ENCODE assay signal across 10 mouse cellular contexts in the genomic region with DNA sequence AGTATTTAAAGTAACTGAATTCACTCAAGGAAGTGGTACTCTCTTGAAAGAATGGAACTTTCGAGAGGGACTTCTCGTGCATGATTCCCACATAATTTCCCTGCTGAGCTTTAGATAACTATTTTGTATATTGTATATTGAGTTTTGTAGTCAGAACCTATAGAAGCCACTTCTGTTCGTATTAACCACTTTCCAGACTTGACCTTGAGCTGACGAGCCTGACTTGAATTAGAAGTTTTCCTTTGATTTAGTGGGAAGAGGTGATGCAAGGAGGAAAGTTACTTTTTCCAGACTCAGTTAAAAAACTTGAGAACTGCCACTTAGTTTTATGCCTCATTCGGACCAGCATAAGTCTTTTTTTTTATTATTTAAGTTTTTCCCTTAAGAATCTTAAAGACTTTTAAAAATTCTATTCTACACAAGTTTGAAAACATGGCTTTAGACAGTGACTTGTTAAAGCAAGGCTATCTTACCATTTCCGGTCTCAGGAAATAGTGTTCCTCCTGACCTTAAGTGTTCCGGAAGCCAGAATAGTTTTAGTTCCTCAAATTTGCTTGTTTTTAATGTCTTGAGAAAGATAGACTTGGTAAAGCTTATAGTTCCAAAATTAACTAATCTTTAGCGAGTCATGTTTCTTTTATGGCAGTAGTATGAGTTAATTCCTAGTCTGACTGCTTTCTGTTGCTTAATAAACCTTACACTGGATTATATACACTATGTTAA. TPM values are rescaled to one million over a fixed set of nuclear protein-coding genes. Genes with fewer than 3 reads are reported as not detected.
A peak's percentile ranks its signal among the peaks of the same experiment; 100 is the strongest.
DNase-seq lines count a peak whose midpoint lies in the region; ATAC-seq and TF ChIP-seq lines count a peak whose summit lies in the region.
"Had no signal": no experiment of that assay in that cellular context is flagged by ENCODE, and none has a peak within 500 bp of the region (broad histone marks: within the 10 kb centered on the region; RNA-seq: fewer than 3 reads in every experiment).

No protein-coding gene starts in this region.

- H3K36me3 ChIP-seq in kidney, adult 2 months (ENCODE audit: control insufficient read depth, insufficient read depth, low read length): no peaks in the 10 kb centered on the region
- H3K36me3 ChIP-seq in hindbrain, embryonic 14.5 days (replicated peaks; ENCODE audit: control insufficient read depth, insufficient read depth): no peaks in the 10 kb centered on the region
- no peaks in the 10 kb centered on the region for H3K36me3 ChIP-seq in midbrain, embryonic 13.5 days

- H3K9me3 ChIP-seq in hindbrain, embryonic 14.5 days (ENCODE audit: control insufficient read depth, low read length): no peaks in the 10 kb centered on the region
- H3K9me3 ChIP-seq in midbrain, embryonic 13.5 days: no peaks in the 10 kb centered on the region

- peak overlapping the region; percentile 19; the same call in 1 of the 2 replicates for H3K4me3 ChIP-seq in kidney, adult 2 months (ENCODE audit: insufficient read depth, low read depth, low read length)
- H3K4me3 ChIP-seq in hindbrain, embryonic 14.5 days (replicated peaks; ENCODE audit: low read length): peak overlapping the region; percentile 78
- peak overlapping the region; percentile 86 for H3K4me3 ChIP-seq in midbrain, embryonic 13.5 days (replicated peaks)

- no peaks in the 10 kb centered on the region; the same call in 1 of the 2 replicates for H3K4me1 ChIP-seq in kidney, adult 2 months (ENCODE audit: control insufficient read depth, insufficient read depth, low read length)
- H3K4me1 ChIP-seq in hindbrain, embryonic 14.5 days (replicated peaks; ENCODE audit: control insufficient read depth, insufficient read depth, low read length): peaks cover 58% of the 10 kb centered on the region
- H3K4me1 ChIP-seq in midbrain, embryonic 13.5 days (replicated peaks): peaks cover 59% of the 10 kb centered on the region

- H3K4me2 ChIP-seq in hindbrain, embryonic 14.5 days (replicated peaks): peak overlapping the region; percentile 95
- peak overlapping the region; percentile 89 for H3K4me2 ChIP-seq in midbrain, embryonic 13.5 days (replicated peaks)

- TF ChIP-seq POLR2A in kidney, adult 2 months (IDR thresholded peaks at IDR 0.05; ENCODE audit: low read depth, low read length): no peak

- 46% methylated on average over 8 of the region's 8 CpGs for WGBS in kidney, adult 2 months
- WGBS in hindbrain, embryonic 14.5 days: 80% methylated on average over 8 of the region's 8 CpGs
- 82% methylated on average over 8 of the region's 8 CpGs for WGBS in midbrain, embryonic 13.5 days

- ATAC-seq in activated CD4-positive, CD25-positive, alpha-beta regulatory T cell, adult 4 months: peak; percentile 15
- no peak for ATAC-seq in hindbrain, embryonic 14.5 days (ENCODE audit: low FRiP score)
- no peak for ATAC-seq in midbrain, embryonic 13.5 days
- ATAC-seq in frontal cortex, adult (ENCODE audit: low TSS enrichment): no peak
- ATAC-seq: Patski had no signal

- H3K27ac ChIP-seq in kidney, adult 2 months (ENCODE audit: insufficient read depth, low read depth, low read length): no peak overlapping the region
- H3K27ac ChIP-seq in hindbrain, embryonic 14.5 days: no peak overlapping the region
- no peak overlapping the region for H3K27ac ChIP-seq in midbrain, embryonic 13.5 days

- peak; percentile 36 for DNase-seq in kidney, adult 2 months
- no peak for DNase-seq in kidney, adult 11 months
- DNase-seq in hindbrain, embryonic 14.5 days (ENCODE audit: low spot score): no peak
- DNase-seq in ovary, postnatal 14 days (ENCODE audit: low spot score): no peak
- no peak for DNase-seq in layer of hippocampus, adult 9-11 months

- H3K27me3 ChIP-seq in kidney, adult 2 months (replicated peaks; ENCODE audit: control insufficient read depth, insufficient read depth, low read length): no peaks in the 10 kb centered on the region
- no peaks in the 10 kb centered on the region for H3K27me3 ChIP-seq in hindbrain, embryonic 14.5 days (ENCODE audit: control insufficient read depth, insufficient read depth, low read length)
- no peaks in the 10 kb centered on the region for H3K27me3 ChIP-seq in midbrain, embryonic 13.5 days
- H3K27me3 ChIP-seq: Patski had no signal

- no peak for TF ChIP-seq CTCF in kidney, adult 2 months (conservative IDR thresholded peaks at IDR 0.05; ENCODE audit: insufficient read depth, insufficient read length, low read depth, low read length)

- H3K9ac ChIP-seq in hindbrain, embryonic 14.5 days: peak overlapping the region; percentile 87; the same call in 1 of the 2 replicates
- H3K9ac ChIP-seq in midbrain, embryonic 13.5 days (replicated peaks): no peak overlapping the region

RNA-seq across cellular contexts. Expression of a gene that starts 1.6 kb away (rescaled TPM):
- not detected in 2 replicates for polyA plus RNA-seq in kidney, adult 2 months (2012; rRNA removed)
- not detected for polyA plus RNA-seq in activated CD4-positive, CD25-positive, alpha-beta regulatory T cell, adult 4 months (2017; shearing (Covaris generic))
- polyA plus RNA-seq in hindbrain, embryonic 14.5 days (2014; fragmentation: Nextera tagmentation; extraction: Ambion mirVana): not detected in 2 replicates
- polyA plus RNA-seq in midbrain, embryonic 13.5 days (2015; fragmentation: Nextera tagmentation; extraction: Ambion mirVana): not detected in 2 replicates

RNA-seq across cellular contexts. Expression of a gene that starts 2.1 kb away (rescaled TPM):
- polyA plus RNA-seq in kidney, adult 2 months (2012; rRNA removed): 27.8 and 29.6 TPM in 2 replicates
- polyA plus RNA-seq in activated CD4-positive, CD25-positive, alpha-beta regulatory T cell, adult 4 months (2017; shearing (Covaris generic)): 10 to 100 TPM; 47.9 to 48.7 TPM
- 25.6 and 25.7 TPM in 2 replicates for polyA plus RNA-seq in hindbrain, embryonic 14.5 days (2014; fragmentation: Nextera tagmentation; extraction: Ambion mirVana)
- 16.4 TPM in 2 replicates for polyA plus RNA-seq in midbrain, embryonic 13.5 days (2015; fragmentation: Nextera tagmentation; extraction: Ambion mirVana)

RNA-seq across cellular contexts. Expression of a gene that starts 6.0 kb away (rescaled TPM):
- polyA plus RNA-seq in kidney, adult 2 months (2012; rRNA removed): 166 and 167 TPM in 2 replicates
- polyA plus RNA-seq in activated CD4-positive, CD25-positive, alpha-beta regulatory T cell, adult 4 months (2017; shearing (Covaris generic)): 100 to 1,000 TPM; 171 to 211 TPM
- 169 and 177 TPM in 2 replicates for polyA plus RNA-seq in hindbrain, embryonic 14.5 days (2014; fragmentation: Nextera tagmentation; extraction: Ambion mirVana)
- polyA plus RNA-seq in midbrain, embryonic 13.5 days (2015; fragmentation: Nextera tagmentation; extraction: Ambion mirVana): 152 and 160 TPM in 2 replicates

RNA-seq across cellular contexts. Expression of a gene that starts 8.6 kb away (rescaled TPM):
- 0.02 TPM in 1 of 2 replicates, not detected in the other for polyA plus RNA-seq in kidney, adult 2 months (2012; rRNA removed)
- polyA plus RNA-seq in activated CD4-positive, CD25-positive, alpha-beta regulatory T cell, adult 4 months (2017; shearing (Covaris generic)): not detected
- polyA plus RNA-seq in hindbrain, embryonic 14.5 days (2014; fragmentation: Nextera tagmentation; extraction: Ambion mirVana): not detected in 2 replicates
- 0.05 TPM in 1 of 2 replicates, not detected in the other for polyA plus RNA-seq in midbrain, embryonic 13.5 days (2015; fragmentation: Nextera tagmentation; extraction: Ambion mirVana)
- polyA plus RNA-seq: large intestine, adult 2 months had no signal

RNA-seq across cellular contexts. Expression of a gene that starts 28.4 kb away (rescaled TPM):
- 22.5 and 22.6 TPM in 2 replicates for polyA plus RNA-seq in kidney, adult 2 months (2012; rRNA removed)
- polyA plus RNA-seq in activated CD4-positive, CD25-positive, alpha-beta regulatory T cell, adult 4 months (2017; shearing (Covaris generic)): 10 to 100 TPM; 25.3 to 33.5 TPM
- polyA plus RNA-seq in hindbrain, embryonic 14.5 days (2014; fragmentation: Nextera tagmentation; extraction: Ambion mirVana): 22.0 and 23.1 TPM in 2 replicates
- 13.7 and 13.9 TPM in 2 replicates for polyA plus RNA-seq in midbrain, embryonic 13.5 days (2015; fragmentation: Nextera tagmentation; extraction: Ambion mirVana)

Comparison
In these comparisons a context has a peak if more than half of its experiments do, and no peak if none do; other contexts are left out.
1. H3K4me3 ChIP-seq: peak in every context shown above with its lines; median percentile 86 in midbrain, embryonic 13.5 days; 78 in hindbrain, embryonic 14.5 days; 19 in kidney, adult 2 months.